ENCODE assay signal across 8 mouse cellular contexts in genomic region chr4:109407176-109407520, GRCm38 (mm10). TPM values are rescaled to one million over a fixed set of nuclear protein-coding genes. Genes with fewer than 3 reads are reported as not detected.
DNase-seq lines count a peak whose midpoint lies in the region; ATAC-seq and TF ChIP-seq lines count a peak whose summit lies in the region.

No protein-coding gene starts in this region.

- peak overlapping the region; percentile 74 for H3K9ac ChIP-seq in embryonic facial prominence, embryonic 12.5 days
- peak overlapping the region; percentile 86 for H3K9ac ChIP-seq in hindbrain, embryonic 16.5 days (ENCODE audit: low read depth, low read length)
- H3K9ac ChIP-seq in midbrain, postnatal 0 days (replicated peaks; ENCODE audit: low read length, poor library complexity, severe bottlenecking) = peak overlapping the region; percentile 85

- no peak; the same call in 1 of the 2 replicates for ATAC-seq in embryonic facial prominence, embryonic 12.5 days (ENCODE audit: insufficient number of reproducible peaks, insufficient read depth, low FRiP score, low TSS enrichment)
- peak; percentile 34; the same call in 1 of the 2 replicates for ATAC-seq in hindbrain, embryonic 16.5 days
- peak; percentile 60 for ATAC-seq in midbrain, postnatal 0 days (ENCODE audit: low FRiP score)
- ATAC-seq in inflammation-experienced regulatory T-cells, adult 6 months = no peak

- no peaks in the 10 kb centered on the region for H3K36me3 ChIP-seq in embryonic facial prominence, embryonic 12.5 days
- H3K36me3 ChIP-seq in hindbrain, embryonic 16.5 days (ENCODE audit: control insufficient read depth, insufficient read depth, low read length) = no peaks in the 10 kb centered on the region
- no peaks in the 10 kb centered on the region for H3K36me3 ChIP-seq in midbrain, postnatal 0 days (ENCODE audit: insufficient read depth, low read length)

- H3K27me3 ChIP-seq in embryonic facial prominence, embryonic 12.5 days = no peaks in the 10 kb centered on the region
- H3K27me3 ChIP-seq in hindbrain, embryonic 16.5 days (replicated peaks; ENCODE audit: control insufficient read depth, insufficient read depth, low read length) = no peaks in the 10 kb centered on the region
- no peaks in the 10 kb centered on the region for H3K27me3 ChIP-seq in midbrain, postnatal 0 days (ENCODE audit: insufficient read depth, low read length)

- H3K4me1 ChIP-seq in embryonic facial prominence, embryonic 12.5 days = peaks cover 12% of the 10 kb centered on the region
- peaks cover 10% of the 10 kb centered on the region for H3K4me1 ChIP-seq in hindbrain, embryonic 16.5 days (ENCODE audit: control insufficient read depth, insufficient read depth, low read depth, low read length)
- peaks cover 8% of the 10 kb centered on the region; the same call in 1 of the 2 replicates for H3K4me1 ChIP-seq in midbrain, postnatal 0 days (ENCODE audit: insufficient read depth, low read length)

- DNase-seq in left cerebral cortex, adult 2 months (ENCODE audit: extremely low spot score in 1 of 2, low spot score in 2 of 2) = no peak
- no peak for DNase-seq in left cerebral cortex, adult 9 months (ENCODE audit: low spot score in 2 of 2)
- no peak for DNase-seq in midbrain, postnatal 0 days (ENCODE audit: low spot score)
- DNase-seq in B cell, adult 2 months = no peak
- DNase-seq in MN1 (ENCODE audit: low spot score) = no peak

- H3K4me2 ChIP-seq in embryonic facial prominence, embryonic 12.5 days (replicated peaks) = peak overlapping the region; percentile 97
- peak overlapping the region; percentile 91 for H3K4me2 ChIP-seq in hindbrain, embryonic 16.5 days (ENCODE audit: low read length)
- peak overlapping the region; percentile 97 for H3K4me2 ChIP-seq in midbrain, postnatal 0 days (ENCODE audit: low read depth, low read length, poor library complexity, severe bottlenecking)

- H3K4me3 ChIP-seq in left cerebral cortex, adult 2 months = peak overlapping the region; percentile 58
- H3K4me3 ChIP-seq in embryonic facial prominence, embryonic 12.5 days = peak overlapping the region; percentile 63
- H3K4me3 ChIP-seq in hindbrain, embryonic 16.5 days (ENCODE audit: low read length) = peak overlapping the region; percentile 58
- H3K4me3 ChIP-seq in midbrain, postnatal 0 days (ENCODE audit: low read depth, low read length) = peak overlapping the region; percentile 63

- TF ChIP-seq CTCF in left cerebral cortex, adult 2 months (IDR thresholded peaks at IDR 0.05) = no peak
- no peak for TF ChIP-seq CTCF in midbrain, postnatal 0 days (IDR thresholded peaks at IDR 0.05)

- no peak overlapping the region for H3K27ac ChIP-seq in left cerebral cortex, adult 2 months
- no peak overlapping the region for H3K27ac ChIP-seq in embryonic facial prominence, embryonic 12.5 days
- H3K27ac ChIP-seq in hindbrain, embryonic 16.5 days (ENCODE audit: low read depth, low read length) = no peak overlapping the region
- H3K27ac ChIP-seq in midbrain, postnatal 0 days (ENCODE audit: low read depth, low read length) = no peak overlapping the region

- no peaks in the 10 kb centered on the region for H3K9me3 ChIP-seq in embryonic facial prominence, embryonic 12.5 days
- no peaks in the 10 kb centered on the region for H3K9me3 ChIP-seq in hindbrain, embryonic 16.5 days (ENCODE audit: control insufficient read depth, low read length)
- H3K9me3 ChIP-seq in midbrain, postnatal 0 days (ENCODE audit: low read length) = no peaks in the 10 kb centered on the region

- WGBS in embryonic facial prominence, embryonic 12.5 days = 2% methylated on average over 23 of the region's 24 CpGs
- WGBS in hindbrain, embryonic 16.5 days = 6% methylated on average over 9 of the region's 24 CpGs
- WGBS in midbrain, postnatal 0 days = 7% methylated on average over 11 of the region's 24 CpGs

- intact Hi-C loops in left cerebral cortex, adult 2 months (cut with DNase I) = no loop called here

RNA-seq across cellular contexts. Expression of gene Ttc39a, which starts 0.7 kb away (rescaled TPM):
- total RNA-seq in left cerebral cortex, adult 2 months (2021) = 1 to 10 TPM; 2.8 to 3.8 TPM
- 3.6 and 4.2 TPM in 2 replicates for polyA plus RNA-seq in embryonic facial prominence, embryonic 12.5 days (2016; fragmentation: Nextera tagmentation; extraction: Ambion mirVana)
- polyA plus RNA-seq in hindbrain, embryonic 16.5 days (2015; fragmentation: Nextera tagmentation; extraction: Ambion mirVana) = 3.4 and 5.0 TPM in 2 replicates
- total RNA-seq in midbrain, postnatal 0 days (2014; rRNA removed) = 3.2 and 5.2 TPM in 2 replicates
- 4.7 TPM in 2 replicates for polyA plus RNA-seq in midbrain, postnatal 0 days (2015; fragmentation: Nextera tagmentation; extraction: Ambion mirVana)
- polyA plus RNA-seq in inflammation-experienced regulatory T-cells, adult 6 months (2017; shearing (Covaris generic)) = under 1 TPM in 2 of 3 experiments, not detected in 1; 0.17 to 0.41 TPM

Comparison
In these comparisons a context has a peak if more than half of its experiments do, and no peak if none do; other contexts are left out.
1. ATAC-seq: peak in hindbrain, embryonic 16.5 days (single experiment) and midbrain, postnatal 0 days (single experiment); none in embryonic facial prominence, embryonic 12.5 days (single experiment) and inflammation-experienced regulatory T-cells, adult 6 months (single experiment).
2. Peak in every context shown above with its lines, with median percentiles within 50 percentile points of each other: H3K4me3 ChIP-seq, H3K4me2 ChIP-seq and H3K9ac ChIP-seq.